Comparison of ENCODE assay signal across 8 mouse cellular contexts in the genomic region with DNA sequence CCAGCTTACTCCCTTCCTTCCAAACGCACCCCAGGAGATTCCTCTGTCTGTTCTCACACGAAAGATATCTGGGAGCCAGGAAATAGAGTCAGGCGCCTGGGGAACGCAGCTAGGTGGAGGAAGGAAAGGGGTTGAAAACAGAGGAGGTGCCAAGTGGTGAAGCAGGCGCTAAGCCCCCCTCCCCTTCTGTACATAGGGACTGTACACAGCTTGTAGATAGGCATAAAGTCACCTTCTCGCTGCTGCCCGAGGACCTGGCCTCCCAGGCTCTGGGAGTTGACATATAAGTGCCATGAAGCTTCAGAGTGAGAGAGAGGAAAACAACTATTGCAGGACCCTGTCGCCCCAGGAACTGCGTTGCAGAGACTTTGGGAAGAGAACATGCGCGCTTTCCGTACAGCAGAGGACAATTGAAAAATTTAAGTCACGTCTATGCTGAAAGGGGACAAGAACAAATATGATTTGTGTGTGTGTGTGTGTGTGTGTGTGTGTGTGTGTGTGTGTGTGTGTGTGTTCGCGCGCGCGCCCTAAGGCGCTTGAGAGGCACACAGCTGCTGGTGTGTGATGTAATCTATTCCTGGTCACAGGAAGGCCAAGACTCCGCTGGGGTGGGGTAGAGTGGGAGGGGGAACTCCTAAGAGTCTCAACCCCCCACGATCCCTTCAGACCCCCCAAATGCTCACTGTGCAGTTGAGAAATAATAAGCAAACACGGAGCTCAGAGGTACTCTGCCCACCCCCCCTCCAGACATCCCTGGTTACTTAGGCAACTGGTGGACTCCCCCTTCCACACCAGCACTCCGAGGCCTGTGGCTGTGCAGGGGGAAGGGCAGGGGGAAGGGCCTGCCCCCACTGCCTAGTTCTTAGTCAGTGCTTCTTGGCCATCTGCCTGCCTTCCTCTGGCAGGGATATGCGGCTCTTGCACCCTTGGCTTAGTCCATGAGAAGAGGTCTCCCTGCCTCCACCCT. TPM values are rescaled to one million over a fixed set of nuclear protein-coding genes. Genes with fewer than 3 reads are reported as not detected.
A peak's percentile ranks its signal among the peaks of the same experiment; 100 is the strongest.
DNase-seq lines count a peak whose midpoint lies in the region; ATAC-seq lines count a peak whose summit lies in the region.

No protein-coding gene starts in this region.

- peak; percentile 89 for DNase-seq in adrenal gland, postnatal 10 days
- peak; percentile 67 for DNase-seq in forebrain, embryonic 11.5 days (ENCODE audit: low spot score)
- DNase-seq in heart, postnatal 10 days = peak; percentile 92 to 93
- DNase-seq in kidney, postnatal 36 days = peak; percentile 63 to 73
- DNase-seq in ovary, adult 18-20 months (ENCODE audit: low spot score) = peak; percentile 87
- DNase-seq in thymus, postnatal 36 days = peak; percentile 57 to 60

- no peak overlapping the region for H3K4me3 ChIP-seq in forebrain, embryonic 11.5 days (ENCODE audit: low read depth, low read length)
- peak overlapping the region; percentile 42 for H3K4me3 ChIP-seq in lung, embryonic 16.5 days (ENCODE audit: low read length)

- WGBS in forebrain, embryonic 11.5 days = 43% methylated on average over 24 of the region's 24 CpGs
- WGBS in lung, embryonic 16.5 days = under 1% methylated on average over 23 of the region's 24 CpGs

- H3K4me2 ChIP-seq in forebrain, embryonic 11.5 days (ENCODE audit: low read depth, low read length, severe bottlenecking) = 0 out of 2 replicates have a peak overlapping the region, but pooled peaks have one; percentile 8
- peak overlapping the region; percentile 70 for H3K4me2 ChIP-seq in lung, embryonic 16.5 days (ENCODE audit: low read depth, low read length)

- peaks cover 9% of the 10 kb centered on the region; the same call in 1 of the 2 replicates for H3K4me1 ChIP-seq in forebrain, embryonic 11.5 days (replicated peaks; ENCODE audit: control insufficient read depth, insufficient read depth, low read length)
- H3K4me1 ChIP-seq in lung, embryonic 16.5 days (replicated peaks; ENCODE audit: control insufficient read depth, insufficient read depth, low read length) = peaks cover 23% of the 10 kb centered on the region

- intact Hi-C loops in heart, postnatal 10 days (cut with DNase I) = loop anchor here (1.0 to 5.0 kb wide), 2 partner anchors 24 to 43 kb away; a partner anchor contains a TSS

- no peak overlapping the region for H3K9ac ChIP-seq in forebrain, embryonic 11.5 days (ENCODE audit: low read length)
- H3K9ac ChIP-seq in lung, embryonic 16.5 days (ENCODE audit: low read length) = peak overlapping the region; percentile 69

- no peak overlapping the region for H3K27ac ChIP-seq in forebrain, embryonic 11.5 days (ENCODE audit: low read depth, low read length)
- H3K27ac ChIP-seq in lung, embryonic 16.5 days (ENCODE audit: low read length) = peak overlapping the region; percentile 98

- no peaks in the 10 kb centered on the region for H3K36me3 ChIP-seq in forebrain, embryonic 11.5 days (ENCODE audit: control insufficient read depth, insufficient read depth, low read length)
- no peaks in the 10 kb centered on the region for H3K36me3 ChIP-seq in lung, embryonic 16.5 days (ENCODE audit: control insufficient read depth, insufficient read depth, low read length)

- H3K9me3 ChIP-seq in forebrain, embryonic 11.5 days (ENCODE audit: control insufficient read depth, low read length) = no peaks in the 10 kb centered on the region
- H3K9me3 ChIP-seq in lung, embryonic 16.5 days (ENCODE audit: control insufficient read depth, low read length) = no peaks in the 10 kb centered on the region

- H3K27me3 ChIP-seq in forebrain, embryonic 11.5 days (ENCODE audit: control insufficient read depth, insufficient read depth, low read length) = no peaks in the 10 kb centered on the region
- H3K27me3 ChIP-seq in lung, embryonic 16.5 days (ENCODE audit: control insufficient read depth, insufficient read depth, low read depth, low read length) = no peaks in the 10 kb centered on the region

- ATAC-seq in CD4-positive, CD25-positive, alpha-beta regulatory T cell, adult 4 months = peak; percentile 28
- peak; percentile 61; the same call in 1 of the 2 replicates for ATAC-seq in forebrain, embryonic 11.5 days (replicated peaks; ENCODE audit: low FRiP score)
- ATAC-seq in lung, embryonic 16.5 days (ENCODE audit: low read depth) = peak; percentile 96

RNA-seq across cellular contexts. Expression of a gene that starts 17.5 kb away (rescaled TPM):
- not detected for polyA plus RNA-seq in CD4-positive, CD25-positive, alpha-beta regulatory T cell, adult 4 months (2017; shearing (Covaris generic))
- not detected for total RNA-seq in adrenal gland, postnatal 10 days (2021)
- polyA plus RNA-seq in forebrain, embryonic 11.5 days (2014; fragmentation: Nextera tagmentation; extraction: Ambion mirVana) = not detected in 2 replicates
- not detected for total RNA-seq in heart, postnatal 10 days (2021)
- polyA plus RNA-seq in lung, embryonic 16.5 days (2015; fragmentation: Nextera tagmentation; extraction: Ambion mirVana) = not detected in 2 replicates

RNA-seq across cellular contexts. Expression of a gene that starts 23.8 kb away (rescaled TPM):
- polyA plus RNA-seq in CD4-positive, CD25-positive, alpha-beta regulatory T cell, adult 4 months (2017; shearing (Covaris generic)) = 10 to 100 TPM; 52.0 to 71.4 TPM
- total RNA-seq in adrenal gland, postnatal 10 days (2021) = 10 to 100 TPM; 67.8 to 70.8 TPM
- polyA plus RNA-seq in forebrain, embryonic 11.5 days (2014; fragmentation: Nextera tagmentation; extraction: Ambion mirVana) = 71.5 and 74.9 TPM in 2 replicates
- total RNA-seq in heart, postnatal 10 days (2021) = 10 to 100 TPM; 60.3 to 61.8 TPM
- 59.4 TPM in 2 replicates for polyA plus RNA-seq in lung, embryonic 16.5 days (2015; fragmentation: Nextera tagmentation; extraction: Ambion mirVana)

Comparison
In these comparisons a context has a peak if more than half of its experiments do, and no peak if none do; other contexts are left out.
1. ATAC-seq: peak in every context shown above with its lines; median percentile 96 in lung, embryonic 16.5 days; 61 in forebrain, embryonic 11.5 days; 28 in CD4-positive, CD25-positive, alpha-beta regulatory T cell, adult 4 months.